Mouse (Mus musculus) brain, embryonic 14.5 days (tissue): ENCODE measurements around the gene Rbm45.

Experiments
- CTCF ChIP-seq: fragments of 200-500 bp; IDR thresholded peaks from 2 replicates; pipeline ENCODE4 v1.5.1; 2012; ENCODE audit warnings: inconsistent platforms, mild to moderate bottlenecking, moderate library complexity, borderline replicate concordance; ENCODE audit not compliant: insufficient read depth, insufficient read length; ENCODE audit errors: extremely low read depth
- POLR2A ChIP-seq: fragments of 200-500 bp; IDR thresholded peaks from 2 replicates; pipeline ENCODE4 v1.6.1; 2012; ENCODE audit warnings: mild to moderate bottlenecking, inconsistent platforms, borderline replicate concordance; ENCODE audit not compliant: poor library complexity, insufficient read depth, insufficient read length, severe bottlenecking; ENCODE audit errors: extremely low read depth

GRCm38 (mm10) chr2:76330081-76330480, 39.7 kb upstream of the Rbm45 start:
- TF ChIP-seq CTCF (no peak), POLR2A (no peak)
